Mouse (Mus musculus): Measurements from ENCODE around the gene Cdc14b.

Gene Cdc14b

GRCm38 (mm10) chr13:64274879-64275753 is at the start of gene Cdc14b:
Cdc14b (minus strand) TSS chr13:64275290.
- DNase-seq: peak; percentile 79 to 83

GRCm38 (mm10) chr13:64322561-64323281 is 47.6 kb upstream of the Cdc14b start:
- no peak for DNase-seq

- no peak for DNase-seq
These were observed 45.2 kb upstream of the Cdc14b start for GRCm38 (mm10) chr13:64320334-64320733.

- no peak for DNase-seq
These were observed 44.7 kb upstream of the Cdc14b start for GRCm38 (mm10) chr13:64319782-64320181.

- DNase-seq: no peak
These were observed 43.3 kb upstream of the Cdc14b start for GRCm38 (mm10) chr13:64318355-64318754.

- DNase-seq: peak in 1 of 2 experiments; percentile 42
These were observed 40.5 kb upstream of the Cdc14b start for GRCm38 (mm10) chr13:64315483-64316050.

- no peak for DNase-seq
These were observed 39.0 kb upstream of the Cdc14b start for GRCm38 (mm10) chr13:64314041-64314440.

- no peak for DNase-seq
These were observed 37.8 kb upstream of the Cdc14b start for GRCm38 (mm10) chr13:64312916-64313289.

GRCm38 (mm10) chr13:64312024-64312915 is 37.2 kb upstream of the Cdc14b start, which contains the start of gene Aaed1:
Aaed1 (minus strand) TSS chr13:64312710.
- DNase-seq: peak; percentile 88 to 95

GRCm38 (mm10) chr13:64311266-64311665 is 36.2 kb upstream of the Cdc14b start:
- DNase-seq: no peak

GRCm38 (mm10) chr13:64310585-64310984 is 35.5 kb upstream of the Cdc14b start:
- no peak for DNase-seq

GRCm38 (mm10) chr13:64309842-64310241 is 34.8 kb upstream of the Cdc14b start:
- no peak for DNase-seq

GRCm38 (mm10) chr13:64309036-64309435 is 33.9 kb upstream of the Cdc14b start:
- no peak for DNase-seq

- peak; percentile 62 to 69 for DNase-seq
These were observed 32.4 kb upstream of the Cdc14b start for GRCm38 (mm10) chr13:64307508-64307907.

GRCm38 (mm10) chr13:64306078-64306477 is 31.0 kb upstream of the Cdc14b start:
- peak; percentile 63 to 67 for DNase-seq

GRCm38 (mm10) chr13:64299069-64299468 is 24.0 kb upstream of the Cdc14b start:
- DNase-seq: no peak

GRCm38 (mm10) chr13:64286791-64287190 is 11.7 kb upstream of the Cdc14b start:
- DNase-seq: no peak

GRCm38 (mm10) chr13:64286321-64286720 is 11.2 kb upstream of the Cdc14b start:
- DNase-seq: no peak

GRCm38 (mm10) chr13:64284676-64285075 is 9.6 kb upstream of the Cdc14b start:
- no peak for DNase-seq

GRCm38 (mm10) chr13:64280940-64281339 is 5.8 kb upstream of the Cdc14b start:
- no peak for DNase-seq

- no peak for DNase-seq
These were observed 651 bp upstream of the Cdc14b start for GRCm38 (mm10) chr13:64275754-64276127.
